Mouse (Mus musculus) ES-E14 (cell line): ENCODE measurements around the gene Tnfaip3. TPM values are rescaled to one million over a fixed set of nuclear protein-coding genes. Genes with fewer than 3 reads are reported as not detected.

Experiments
- DNase-seq: peaks from one replicate; pipeline ENCODE4 v3.0.0-alpha.2; 2013; ENCODE audit warnings: low read depth, low spot score
- H3K27ac ChIP-seq: 2 replicates; pipeline ENCODE4 v1.5.1; 2012; ENCODE audit warnings: low read depth, mild to moderate bottlenecking, low read length, moderate library complexity, mixed read lengths; ENCODE audit not compliant: poor library complexity, insufficient read depth, severe bottlenecking
- H3K36me3 ChIP-seq: 2 replicates; pipeline ENCODE4 v1.6.1; 2012; ENCODE audit warnings: mild to moderate bottlenecking, low read length, moderate library complexity, mixed read lengths; ENCODE audit not compliant: control insufficient read depth, poor library complexity, insufficient read depth, severe bottlenecking
- H3K4me1 ChIP-seq, 2 experiments: fragments of 150-350 bp in 1 of 2; sonication (generic) in 1 of 2; 2 replicates each; pipeline ENCODE4 v1.6.1; 2012; ENCODE audit warnings: low read length in 2 of 2, mild to moderate bottlenecking in 1 of 2, mixed read lengths in 1 of 2; ENCODE audit not compliant: control insufficient read depth in 2 of 2, insufficient read depth in 2 of 2, poor library complexity in 1 of 2
- H3K4me3 ChIP-seq, 2 experiments: fragments of 150-350 bp in 1 of 2; sonication (generic) in 1 of 2; 2 replicates each; pipeline ENCODE4 v1.5.1; 2012; ENCODE audit warnings: low read length in 2 of 2, low read depth in 1 of 2, mild to moderate bottlenecking in 1 of 2, mixed read lengths in 1 of 2; ENCODE audit not compliant: insufficient read depth in 1 of 2, poor library complexity in 1 of 2, severe bottlenecking in 1 of 2
- H3K9ac ChIP-seq: 2 replicates; pipeline ENCODE4 v1.6.1; 2012; ENCODE audit warnings: low read depth, mild to moderate bottlenecking, low read length, mixed read lengths; ENCODE audit not compliant: poor library complexity, insufficient read depth, severe bottlenecking
- H3K9me3 ChIP-seq: fragments of 150-350 bp; sonication (generic); 2 replicates; pipeline ENCODE4 v1.6.1; 2012; ENCODE audit warnings: low read depth, mild to moderate bottlenecking, low read length; ENCODE audit not compliant: control insufficient read depth, insufficient read depth
- CHD2 ChIP-seq: IDR thresholded peaks from 2 replicates; pipeline ENCODE4 v1.6.1; 2014; ENCODE audit warnings: mild to moderate bottlenecking, low read depth, low read length, inconsistent platforms
- HCFC1 ChIP-seq: IDR thresholded peaks from 2 replicates; pipeline ENCODE4 v1.6.1; 2012; ENCODE audit warnings: low read length, inconsistent platforms, borderline replicate concordance; ENCODE audit not compliant: insufficient read depth
- MAFK ChIP-seq: IDR thresholded peaks from 2 replicates; pipeline ENCODE4 v1.6.1; 2014; ENCODE audit warnings: mild to moderate bottlenecking, low read depth, low read length, inconsistent platforms; ENCODE audit not compliant: insufficient read depth
- ZC3H11A ChIP-seq: IDR thresholded peaks from 2 replicates; pipeline ENCODE4 v1.6.1; 2012; ENCODE audit warnings: low read depth, mild to moderate bottlenecking, inconsistent platforms, low read length, borderline replicate concordance
- ZNF384 ChIP-seq: IDR thresholded peaks from 2 replicates; pipeline ENCODE4 v1.6.1; 2012; ENCODE audit warnings: low read depth, low read length, inconsistent platforms
- in situ Hi-C, 2 experiments: fragments of 600-800 bp; cut with MboI; formaldehyde crosslinking; loops; one replicate each; pipeline ENCODE4 v1.15.1; 2025; ENCODE audit warnings: low sequenced_read_pairs in 2 of 2, inconsistent platforms in 1 of 2; ENCODE audit not compliant: unreplicated experiment in 2 of 2
- total RNA-seq: library from RNA; depleted of rRNA; stranded (reverse); fragments of 300-350 nt; gene quantifications from 2 replicates; pipeline ENCODE4 v1.2.3, GENCODE M21; 2012

The Tnfaip3 gene
- total RNA-seq, 1 experiment, result 3.9 TPM

DNA sequence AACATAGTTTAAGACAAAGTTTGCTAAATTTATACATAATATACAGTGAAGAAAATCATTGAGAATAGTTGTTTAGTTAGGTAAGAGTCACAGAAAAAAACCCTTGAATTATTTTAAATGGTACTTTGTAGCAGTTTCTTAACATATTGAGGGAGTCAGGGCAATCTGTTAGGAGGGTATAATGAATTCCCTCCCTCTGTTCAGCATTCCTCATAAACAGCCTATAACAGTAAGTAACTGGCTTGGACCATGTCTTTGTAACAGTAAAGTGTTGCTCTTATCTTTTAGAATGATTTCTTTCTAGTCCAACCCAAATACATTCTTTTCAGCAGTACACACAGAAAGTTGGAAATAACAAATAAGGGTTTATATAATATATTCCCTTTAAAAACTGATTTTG lies 16.4 kb upstream of the Tnfaip3 start:
- Histone ChIP-seq H3K9ac (no peak overlapping the region), H3K36me3 (no peaks in the 10 kb centered on the region), H3K27ac (no peak overlapping the region), H3K9me3 (no peaks in the 10 kb centered on the region), H3K4me3 (no peak overlapping the region), H3K4me1 (no peaks in the 10 kb centered on the region)
- TF ChIP-seq MAFK (no peak), ZNF384 (no peak)
- in situ Hi-C loops, result no loop called here
- no peak for DNase-seq

DNA sequence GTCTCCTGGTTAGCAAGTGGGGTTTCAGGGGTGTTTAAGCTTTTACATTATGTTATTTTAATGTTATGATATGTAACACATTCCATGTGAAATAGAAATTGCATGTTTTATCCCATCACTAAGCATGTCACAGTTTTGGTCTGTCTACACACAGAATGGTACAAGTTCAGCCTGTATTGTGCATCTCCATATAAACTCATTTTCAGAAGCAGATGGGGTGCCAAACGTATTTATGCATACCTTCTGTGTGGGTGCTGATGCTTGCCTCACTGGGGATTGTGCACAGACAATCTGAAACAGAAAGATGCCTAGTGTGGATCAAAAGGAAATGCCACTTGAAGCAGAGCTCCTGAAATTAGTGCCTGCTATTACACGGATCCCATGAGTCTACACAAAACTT lies 15.2 kb upstream of the Tnfaip3 start:
- no peak overlapping the region for H3K9ac ChIP-seq
- no peak overlapping the region for H3K27ac ChIP-seq
- in situ Hi-C loops, result no loop called here
- H3K4me3 ChIP-seq, result no peak overlapping the region
- no peaks in the 10 kb centered on the region for H3K4me1 ChIP-seq
- H3K9me3 ChIP-seq, result no peaks in the 10 kb centered on the region
- H3K36me3 ChIP-seq, result no peaks in the 10 kb centered on the region
- TF ChIP-seq MAFK (no peak), ZC3H11A (no peak), HCFC1 (no peak), CHD2 (no peak), ZNF384 (no peak)
- no peak for DNase-seq

DNA sequence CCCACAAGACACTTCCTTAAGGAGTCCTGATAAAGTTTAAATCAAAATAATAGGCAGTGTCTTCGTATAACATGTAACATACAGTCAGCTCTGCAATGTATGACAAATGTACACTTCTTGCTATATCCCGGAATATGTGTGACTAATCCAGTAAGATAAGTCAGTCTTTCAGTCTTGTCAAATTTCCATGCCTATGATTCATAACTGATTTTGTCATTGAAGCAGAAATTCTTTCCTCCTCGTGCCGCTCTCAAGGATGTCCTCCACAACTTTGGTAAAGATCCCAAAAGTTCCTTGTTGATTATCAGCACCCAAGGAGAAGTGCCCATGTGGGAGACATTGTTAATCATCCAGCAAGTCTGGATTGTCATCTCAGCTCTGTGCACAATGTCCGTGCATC lies 11.3 kb upstream of the Tnfaip3 start:
- no peak overlapping the region for H3K4me3 ChIP-seq
- no peaks in the 10 kb centered on the region for H3K36me3 ChIP-seq
- in situ Hi-C loops, result no loop called here
- DNase-seq, result no peak
- H3K9me3 ChIP-seq, result no peaks in the 10 kb centered on the region
- TF ChIP-seq MAFK, result no peak
- TF ChIP-seq HCFC1, result no peak
- no peak for TF ChIP-seq ZC3H11A
- no peak for TF ChIP-seq ZNF384
- TF ChIP-seq CHD2, result no peak
- H3K27ac ChIP-seq, result no peak overlapping the region
- H3K9ac ChIP-seq, result no peak overlapping the region
- H3K4me1 ChIP-seq, result no peaks in the 10 kb centered on the region

DNA sequence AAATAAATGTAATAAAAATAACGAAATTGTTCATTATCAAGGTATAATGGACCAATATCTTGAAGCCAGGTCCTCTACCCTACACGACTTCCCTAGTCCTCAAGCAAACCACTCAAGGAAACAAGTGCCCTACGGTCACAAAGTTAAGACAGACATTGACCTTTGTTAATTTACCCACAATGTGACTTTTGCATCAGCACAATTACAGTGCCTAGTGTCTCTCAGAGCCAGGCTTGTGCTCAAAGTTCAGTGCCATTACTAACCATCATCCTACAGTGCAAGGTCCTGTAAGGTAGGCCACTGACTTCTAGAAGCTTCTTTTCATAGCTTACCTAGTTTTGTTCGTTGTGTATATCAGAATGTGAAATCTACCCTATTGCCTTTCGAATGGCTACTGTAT lies 8.9 kb upstream of the Tnfaip3 start:
- Histone ChIP-seq H3K36me3 (no peaks in the 10 kb centered on the region), H3K9ac (no peak overlapping the region), H3K4me1 (no peaks in the 10 kb centered on the region), H3K27ac (no peak overlapping the region), H3K9me3 (no peaks in the 10 kb centered on the region), H3K4me3 (no peak overlapping the region)
- in situ Hi-C loops, result no loop called here
- no peak for TF ChIP-seq CHD2
- TF ChIP-seq MAFK, result no peak
- TF ChIP-seq ZNF384, result no peak
- TF ChIP-seq ZC3H11A, result no peak
- TF ChIP-seq HCFC1, result no peak
- DNase-seq, result no peak

DNA sequence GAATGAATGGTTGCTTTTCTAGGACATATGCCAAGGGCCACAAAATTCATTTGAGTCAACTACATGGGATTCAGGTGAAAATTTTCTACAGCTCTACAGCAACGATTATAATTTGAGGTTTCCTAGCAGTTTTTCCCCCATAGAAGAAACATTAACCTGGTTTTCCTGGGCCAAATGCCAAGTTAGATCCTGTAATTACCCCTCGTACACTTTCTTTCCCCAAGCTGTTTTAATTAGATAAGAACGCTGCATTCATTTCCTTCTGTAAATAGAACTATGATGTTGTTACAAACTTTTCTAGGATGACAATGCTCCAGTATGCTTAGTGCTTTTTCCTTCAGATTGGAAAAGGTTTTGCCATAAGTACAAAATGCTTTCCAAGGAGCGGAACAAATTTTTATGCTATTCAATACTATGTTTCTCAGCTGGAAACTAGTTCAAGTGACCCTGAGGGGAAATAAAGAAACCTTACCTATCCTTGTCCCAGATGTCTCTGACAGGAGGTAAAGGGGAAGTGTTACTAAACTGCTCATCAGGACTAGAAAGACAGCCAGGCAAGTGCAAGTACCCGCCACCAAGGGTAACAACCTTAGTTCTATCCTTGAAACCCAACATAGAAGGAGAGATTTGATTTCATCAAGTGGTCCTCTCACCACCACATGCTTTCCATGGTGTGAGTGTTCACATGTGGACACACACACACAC lies 8.3 kb upstream of the Tnfaip3 start:
- no peak for DNase-seq
- Histone ChIP-seq H3K4me3 (no peak overlapping the region), H3K27ac (no peak overlapping the region), H3K4me1 (no peaks in the 10 kb centered on the region), H3K9me3 (no peaks in the 10 kb centered on the region), H3K9ac (no peak overlapping the region), H3K36me3 (no peaks in the 10 kb centered on the region)
- TF ChIP-seq HCFC1 (no peak), ZNF384 (no peak), CHD2 (no peak), ZC3H11A (no peak), MAFK (no peak)
- in situ Hi-C loops, result no loop called here
